Mouse (Mus musculus): ENCODE measurements at regions not wholly inside any gene's neighbourhood (a gene's known extent, or its start where the extent isn't known, plus 50 kb on each side); places are given as distances from the start of the nearest gene placed in this dataset.

GRCm38 (mm10) chr15:68363058-68363735, 1862.5 kb upstream of the Lrrc6 start:
- peak; percentile 99 for DNase-seq (ENCODE audit: low spot score)

DNA sequence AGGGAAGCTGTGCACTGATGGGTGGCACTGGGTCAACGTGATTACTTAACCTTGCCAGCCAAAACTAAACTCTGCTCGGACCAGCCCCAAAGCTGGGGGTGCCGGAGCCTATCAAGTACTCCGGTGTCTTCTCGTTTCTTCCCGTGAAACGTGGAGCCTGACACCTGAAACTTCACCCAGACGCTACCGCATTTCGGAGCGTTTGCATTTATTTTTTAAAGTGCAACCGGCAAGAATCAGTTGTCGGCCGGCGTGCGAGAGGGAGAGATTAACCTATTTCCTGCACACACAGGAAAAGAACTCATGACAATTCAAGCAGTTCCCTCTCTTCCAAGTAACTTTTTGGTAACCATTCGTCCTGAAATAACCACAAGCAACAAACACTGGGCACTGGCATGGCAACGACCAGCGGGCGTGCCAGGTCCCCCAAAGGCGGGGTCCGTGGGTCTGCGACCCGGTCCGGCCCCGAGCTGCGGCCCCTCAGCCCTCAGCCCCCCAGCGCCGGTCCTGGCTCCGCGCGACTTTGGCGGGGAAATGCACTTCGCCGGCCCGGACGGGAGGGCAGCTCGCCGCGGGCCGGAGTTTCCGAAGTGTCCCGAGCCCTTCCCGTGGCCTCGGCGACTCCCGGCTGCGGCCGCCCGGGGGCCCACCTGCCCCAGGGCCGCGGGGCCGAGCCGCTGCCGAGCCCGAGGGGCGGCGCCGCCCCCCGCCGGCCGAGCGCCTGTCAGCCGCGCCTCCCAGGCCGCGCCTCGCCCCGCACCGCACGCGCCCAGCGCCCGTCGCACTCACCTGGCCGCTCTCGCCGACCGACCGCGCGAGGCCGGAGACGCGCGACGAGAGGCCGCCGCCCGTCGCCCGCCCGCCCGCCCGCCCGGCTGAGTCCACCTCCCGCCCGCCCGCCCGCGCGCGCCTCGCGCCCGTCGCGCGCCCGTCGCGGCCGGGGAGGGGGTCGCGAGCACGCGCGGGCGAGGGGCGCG, 1861.7 kb upstream of the Lrrc6 start:
- peak; percentile 43 for DNase-seq (ENCODE audit: low spot score)

DNA sequence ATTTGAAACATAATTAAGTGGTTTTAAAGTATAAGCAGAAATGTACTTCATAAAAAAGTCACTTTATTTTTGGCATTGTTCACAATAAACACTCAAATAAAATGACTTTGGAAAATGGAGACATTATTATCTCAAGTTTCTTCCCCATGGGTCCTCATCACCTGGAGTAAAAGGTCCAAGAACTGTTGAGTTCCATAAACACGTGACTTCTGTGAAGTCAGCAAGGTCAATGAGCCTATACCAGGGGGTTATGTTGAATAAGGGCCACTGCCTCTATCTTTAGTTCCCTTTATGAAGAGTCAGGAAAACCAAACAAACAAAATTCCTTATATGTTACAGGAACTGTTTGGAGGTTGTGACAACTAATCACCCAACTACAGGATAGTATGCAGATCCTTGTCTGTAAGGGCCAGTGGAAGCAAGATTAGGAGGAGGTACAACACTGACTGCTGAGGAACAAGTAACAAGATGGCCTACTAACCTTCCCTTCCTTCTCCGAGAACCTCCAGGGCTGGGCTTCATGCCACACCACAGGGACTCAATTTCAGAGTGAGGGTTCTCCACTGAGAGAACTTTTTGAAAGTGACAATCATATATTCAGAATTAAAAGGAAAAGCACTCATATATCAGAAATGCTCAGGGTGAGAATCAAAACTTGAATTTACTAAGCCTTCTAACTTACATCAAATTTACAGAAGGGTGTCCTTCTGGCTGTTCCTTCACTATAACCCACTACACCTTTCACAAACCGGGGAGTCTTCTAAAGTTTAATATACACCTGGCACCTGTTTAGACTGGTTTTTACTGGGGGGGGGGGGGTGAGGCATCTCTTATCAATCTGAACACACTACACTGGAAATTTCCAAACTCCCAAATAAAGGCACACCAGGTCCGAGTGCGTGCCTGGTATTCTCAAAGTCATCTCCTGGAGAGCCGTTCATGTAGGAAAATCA, 1860.5 kb upstream of the Lrrc6 start:
- no peak for DNase-seq (ENCODE audit: low spot score)

- no peak for DNase-seq (ENCODE audit: low spot score)
These were observed 1858.8 kb upstream of the Lrrc6 start for GRCm38 (mm10) chr15:68359496-68359895.

DNA sequence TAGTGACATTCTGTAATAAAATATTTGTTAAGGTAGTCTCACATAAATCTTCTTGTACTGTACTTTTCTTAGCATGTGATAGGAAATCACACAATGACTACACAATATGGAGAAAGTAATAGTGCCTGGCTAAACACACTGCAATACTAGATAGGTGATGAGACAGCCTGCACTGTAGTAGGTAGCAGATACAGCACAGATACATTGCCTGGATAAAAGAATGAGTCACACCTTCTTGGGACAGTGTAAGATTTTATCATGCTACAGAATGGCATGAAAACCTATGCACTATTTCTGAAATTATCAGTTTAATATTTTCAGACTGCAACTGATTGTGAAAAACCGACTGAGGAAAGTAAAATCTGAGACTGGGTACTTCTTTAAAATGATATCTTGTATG, 1855.2 kb upstream of the Lrrc6 start:
- DNase-seq (ENCODE audit: low spot score): no peak

- DNase-seq (ENCODE audit: low spot score): no peak
These were observed 1843.9 kb upstream of the Lrrc6 start for GRCm38 (mm10) chr15:68344652-68345051.

GRCm38 (mm10) chr15:68342542-68342941, 1841.8 kb upstream of the Lrrc6 start:
- DNase-seq (ENCODE audit: low spot score): peak; percentile 29

DNA sequence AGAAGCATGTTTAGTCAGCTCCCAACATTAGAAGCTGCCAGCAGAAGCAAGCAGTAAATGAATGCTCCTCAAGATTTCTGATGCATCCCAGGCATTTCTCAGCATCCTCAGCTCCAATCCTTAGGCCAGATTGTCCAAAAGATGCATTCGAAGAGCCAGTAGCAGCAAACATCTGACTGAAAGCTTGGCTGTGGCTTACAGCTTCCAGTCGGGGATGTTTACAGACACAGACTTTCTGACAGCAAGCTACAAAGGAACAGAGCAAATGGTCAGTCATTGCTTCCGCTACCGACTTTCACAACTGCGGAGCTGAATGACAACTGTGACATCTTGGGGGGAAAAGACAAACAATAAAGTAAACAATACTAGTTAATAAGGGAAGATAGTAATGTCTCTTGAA, 1840.3 kb upstream of the Lrrc6 start:
- no peak for DNase-seq (ENCODE audit: low spot score)

GRCm38 (mm10) chr15:68337264-68337663, 1836.6 kb upstream of the Lrrc6 start:
- no peak for DNase-seq (ENCODE audit: low spot score)

GRCm38 (mm10) chr15:68335837-68336236, 1835.1 kb upstream of the Lrrc6 start:
- DNase-seq (ENCODE audit: low spot score): no peak

- DNase-seq (ENCODE audit: low spot score): no peak
These were observed 1815.4 kb upstream of the Lrrc6 start for GRCm38 (mm10) chr15:68316116-68316515.
